Mouse (Mus musculus) cerebellum, postnatal 14 days (tissue): ENCODE data around the gene Cul7.
A peak's percentile ranks its signal among the peaks of the same experiment; 100 is the strongest.

Experiments
- DNase-seq, 2 experiments: peaks; one replicate each; pipeline ENCODE4 v3.0.0; 2021; ENCODE audit warnings: mixed read lengths in 2 of 2

The Cul7 gene

DNA sequence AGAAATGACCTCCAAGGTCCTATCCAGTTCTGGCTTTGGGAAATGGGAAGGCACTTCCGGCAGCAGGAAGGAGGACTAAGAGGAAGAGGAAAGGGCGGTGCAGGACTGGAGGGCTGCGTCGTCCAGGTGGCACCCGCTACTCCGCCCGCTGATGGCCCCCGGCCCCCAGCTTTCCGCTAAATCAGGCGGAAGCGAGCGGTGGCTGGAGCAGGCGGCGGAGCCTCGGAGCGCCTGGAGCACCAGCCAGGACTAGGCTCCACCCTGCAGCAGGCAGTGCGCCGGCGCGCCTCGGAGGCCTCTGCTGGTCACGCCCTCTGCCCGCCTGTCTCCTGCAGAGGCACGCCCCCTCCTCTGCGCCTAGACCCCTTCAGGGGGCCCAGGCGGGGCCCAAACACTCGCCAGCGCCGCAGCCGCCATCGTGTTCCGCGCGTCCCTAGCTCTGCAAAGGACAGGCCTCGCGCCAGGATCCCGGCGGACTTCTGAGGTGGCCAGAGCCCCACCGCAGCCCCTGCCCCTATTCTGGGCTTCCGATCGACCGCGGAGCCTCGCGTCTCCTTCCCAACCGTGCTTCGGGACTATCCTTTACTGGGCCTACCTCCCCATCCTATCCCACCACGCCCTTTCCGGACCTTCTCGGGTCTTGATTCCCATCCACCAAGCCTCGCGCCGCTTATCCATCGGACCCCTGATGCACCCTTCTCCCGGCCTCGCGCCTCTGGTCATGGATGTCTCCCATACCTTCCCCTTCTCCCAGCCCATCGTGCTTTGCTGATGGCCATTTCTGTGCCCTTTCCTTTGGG, at the start of gene Cul7:
Cul7 (plus strand) TSS at position 106 of the 800 bp plus-strand sequence.
- peak; percentile 95 to 96 for DNase-seq

DNA sequence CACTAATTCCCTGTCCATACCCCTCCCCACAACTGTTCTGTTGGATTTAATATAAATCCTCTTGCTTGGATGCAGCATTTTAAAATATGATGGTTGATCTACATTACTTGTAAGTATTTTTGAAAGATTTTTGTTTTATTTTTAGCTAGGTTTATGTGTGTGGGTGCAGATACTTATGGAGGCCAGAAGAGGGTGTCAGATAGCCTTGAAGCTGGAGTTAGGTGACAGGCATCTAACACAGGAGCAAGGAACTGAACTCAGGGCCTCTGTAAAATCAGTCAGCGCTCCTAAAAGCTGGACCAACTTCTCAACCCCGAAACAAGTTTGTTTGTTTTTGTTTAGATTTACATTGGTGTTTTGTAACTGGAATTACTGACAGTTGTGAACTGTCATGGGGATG, 49.6 kb upstream of the Cul7 start:
- no peak for DNase-seq

DNA sequence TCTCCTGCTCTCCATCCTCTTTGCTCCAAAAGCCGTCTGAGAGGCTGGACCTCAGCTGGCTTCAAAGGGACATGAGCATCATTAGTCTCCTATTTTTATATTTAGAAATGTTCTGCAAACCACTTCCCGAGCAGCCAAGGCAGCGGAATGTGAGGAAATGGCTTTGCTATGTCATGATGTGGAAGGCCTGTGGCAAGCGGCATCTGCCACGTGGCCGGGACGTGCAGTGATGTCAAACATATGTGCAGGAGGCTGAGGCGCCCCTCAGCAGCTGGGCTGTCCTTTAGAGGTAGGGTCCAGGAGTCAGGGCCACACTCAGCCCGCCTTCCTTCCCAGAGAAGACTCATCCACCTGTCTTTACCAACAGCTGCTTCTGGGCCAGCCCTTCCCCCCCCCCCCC, 47.9 kb upstream of the Cul7 start:
- DNase-seq, result no peak

DNA sequence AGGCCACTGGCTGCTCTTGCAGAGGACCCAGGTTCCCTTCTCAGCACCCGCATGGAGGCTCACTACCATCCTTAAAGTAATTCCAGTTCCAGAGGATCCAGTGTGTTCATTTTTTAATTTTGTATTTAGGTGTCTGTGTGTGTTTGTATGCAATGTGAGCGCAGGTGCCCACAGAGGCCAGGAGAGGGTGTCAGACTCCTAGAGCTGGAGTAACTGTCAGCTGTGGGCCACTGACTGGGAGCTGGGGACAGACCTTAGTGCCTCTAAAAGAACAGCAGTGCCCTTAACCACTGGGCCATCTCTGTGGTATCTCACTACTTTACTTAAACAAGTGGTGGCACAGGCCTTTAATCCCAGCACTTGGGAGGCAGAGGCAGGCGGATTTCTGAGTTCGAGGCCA, 46.9 kb upstream of the Cul7 start:
- DNase-seq, result no peak

DNA sequence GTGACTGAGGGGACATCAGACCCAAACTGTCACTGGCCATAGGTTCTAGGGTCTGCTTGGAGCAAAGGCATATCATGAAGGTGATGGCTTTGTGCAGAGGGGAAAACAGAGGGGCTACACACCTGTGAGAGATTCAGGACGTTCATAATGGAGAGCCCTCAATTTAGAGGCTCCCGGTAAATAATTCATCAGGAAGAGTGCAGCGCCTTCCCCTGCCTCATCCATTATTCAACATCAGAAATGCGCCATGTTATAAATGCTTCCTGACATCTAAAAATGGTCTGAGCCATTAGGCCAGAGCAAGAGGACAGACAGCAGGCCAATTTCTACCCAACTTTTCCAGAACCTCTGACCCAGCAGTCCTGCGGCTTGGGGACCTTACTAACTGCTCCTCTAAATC, 45.0 kb upstream of the Cul7 start:
- DNase-seq, result no peak

DNA sequence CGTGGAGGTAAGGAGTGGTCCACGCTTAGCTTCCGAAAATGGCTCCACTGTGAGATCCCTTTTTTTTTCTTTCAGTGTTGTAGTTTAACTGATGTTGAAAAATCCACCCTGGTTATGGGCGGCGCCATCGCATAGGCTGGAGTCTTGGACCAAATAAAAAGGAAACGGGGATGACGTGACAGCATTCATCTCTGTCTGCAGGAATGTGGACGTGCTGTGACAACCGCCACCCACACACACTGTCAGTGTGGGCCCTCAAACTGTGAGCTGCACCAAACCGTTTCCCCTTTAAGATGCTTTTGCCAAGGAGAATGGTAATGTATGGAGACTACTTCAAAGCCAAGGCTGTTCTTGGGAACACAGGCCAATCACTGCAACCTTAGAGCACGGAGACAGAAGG, 44.1 kb upstream of the Cul7 start:
- no peak for DNase-seq

DNA sequence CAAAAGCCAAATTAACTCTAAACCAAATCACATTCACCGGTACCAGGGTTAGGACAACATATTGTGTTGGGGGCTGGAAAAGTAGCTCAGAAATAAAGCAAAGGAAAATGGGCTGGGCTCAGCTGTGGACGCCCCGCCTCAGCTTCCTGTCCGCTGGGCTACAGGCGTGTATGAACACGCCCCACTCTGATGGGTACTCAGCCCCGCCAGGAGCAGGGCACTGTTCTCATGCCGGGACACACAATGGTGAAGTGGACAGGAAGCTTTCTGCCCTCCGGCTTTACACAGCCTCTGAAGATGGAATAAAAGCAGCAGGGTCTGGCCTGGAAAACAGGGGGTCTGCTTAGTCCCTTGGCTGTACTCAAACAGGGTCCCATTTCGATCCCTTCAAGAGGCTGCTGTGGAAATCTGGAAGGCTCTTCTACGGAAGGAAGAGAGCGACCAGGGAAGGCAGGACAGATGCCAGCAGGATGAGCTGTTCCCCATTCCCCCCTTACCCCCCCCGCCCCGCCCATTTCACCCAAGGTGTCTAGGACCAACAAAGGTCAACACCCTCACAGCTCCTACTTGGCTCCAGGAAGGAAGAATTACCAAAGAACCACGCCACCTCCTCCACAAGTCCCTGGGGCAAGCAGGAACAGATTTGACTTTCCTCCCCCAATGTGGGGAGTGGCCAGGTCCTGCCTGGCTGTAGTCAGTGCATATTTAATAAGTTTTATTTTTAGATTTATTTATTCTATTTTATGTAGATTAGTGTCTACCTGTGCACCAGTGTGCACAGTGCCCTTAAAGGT, 40.2 kb upstream of the Cul7 start:
- DNase-seq, result no peak

DNA sequence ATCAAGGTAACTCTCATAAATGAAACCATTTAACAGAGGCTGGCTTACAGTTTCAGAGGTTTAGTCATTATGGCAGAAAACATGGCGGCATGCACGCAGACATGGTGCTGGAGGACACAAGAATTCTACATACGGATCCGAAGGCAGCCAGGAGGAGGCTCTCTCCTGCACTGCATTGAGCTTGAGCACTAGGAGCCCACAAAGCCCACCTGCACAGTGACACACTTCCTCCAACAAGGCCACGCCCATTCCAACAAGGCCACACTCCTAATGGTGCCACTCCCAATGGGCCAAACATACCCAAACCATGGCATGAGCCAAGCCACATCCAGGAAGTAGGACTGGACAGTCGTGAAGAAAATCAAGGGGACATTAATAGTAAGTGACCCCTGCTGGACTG, 38.8 kb upstream of the Cul7 start:
- no peak for DNase-seq

DNA sequence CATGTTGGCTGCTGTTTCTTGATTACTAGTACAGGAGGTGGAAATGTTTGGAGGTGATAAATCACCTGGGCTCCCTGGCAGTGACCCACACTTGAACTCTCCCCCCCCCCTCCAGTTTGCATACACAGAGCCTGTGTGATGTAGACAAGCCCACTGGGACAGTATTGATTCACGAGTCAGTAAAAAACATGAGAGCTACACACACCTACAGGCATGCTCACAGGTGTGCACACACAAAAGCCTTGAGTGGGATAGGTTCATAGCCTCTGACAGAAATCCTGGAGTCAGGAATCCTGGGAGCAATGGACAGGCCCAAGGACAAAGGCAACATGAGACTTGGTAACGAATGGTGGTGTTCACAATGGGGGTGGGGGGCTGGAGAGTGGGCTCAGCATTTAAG, 37.9 kb upstream of the Cul7 start:
- no peak for DNase-seq

DNA sequence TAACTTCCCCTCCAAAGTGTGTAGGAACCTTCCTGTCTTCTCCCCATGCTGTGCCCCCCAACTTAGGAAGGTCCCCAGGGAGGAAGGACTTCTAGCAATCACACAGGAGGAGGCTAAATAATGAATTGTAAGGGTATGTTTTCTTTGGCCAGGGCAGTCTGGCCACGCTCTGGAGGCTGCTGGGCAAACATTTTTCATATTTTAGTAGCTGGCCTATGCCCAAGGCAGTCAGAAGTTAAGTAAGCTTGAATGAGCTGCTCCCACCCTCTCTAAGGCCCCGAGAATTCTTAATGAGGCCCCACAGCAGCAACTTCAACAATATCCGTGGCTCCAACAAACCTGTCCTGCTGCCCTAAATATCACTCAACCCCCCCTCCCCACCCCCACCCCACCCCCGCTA, 37.3 kb upstream of the Cul7 start:
- no peak for DNase-seq

DNA sequence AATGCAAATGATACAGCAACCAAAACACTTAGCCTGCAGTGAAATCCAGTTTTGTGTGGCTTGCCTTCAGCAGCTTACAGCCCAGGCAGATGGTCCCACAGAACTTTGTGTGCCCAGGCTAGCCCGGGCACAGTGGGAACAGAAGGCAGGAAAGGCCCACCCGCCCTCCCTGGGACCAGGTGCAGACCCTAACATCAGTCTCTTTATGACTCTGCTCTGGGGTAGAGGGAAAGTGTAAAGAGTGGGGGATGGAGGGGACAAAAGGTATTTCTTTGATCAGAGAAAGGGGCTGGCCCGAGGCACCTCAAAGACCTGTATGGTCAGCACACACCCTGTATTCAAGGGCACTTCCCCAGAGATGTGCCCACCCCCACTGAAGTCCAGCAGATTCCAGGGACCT, 36.9 kb upstream of the Cul7 start:
- no peak for DNase-seq

DNA sequence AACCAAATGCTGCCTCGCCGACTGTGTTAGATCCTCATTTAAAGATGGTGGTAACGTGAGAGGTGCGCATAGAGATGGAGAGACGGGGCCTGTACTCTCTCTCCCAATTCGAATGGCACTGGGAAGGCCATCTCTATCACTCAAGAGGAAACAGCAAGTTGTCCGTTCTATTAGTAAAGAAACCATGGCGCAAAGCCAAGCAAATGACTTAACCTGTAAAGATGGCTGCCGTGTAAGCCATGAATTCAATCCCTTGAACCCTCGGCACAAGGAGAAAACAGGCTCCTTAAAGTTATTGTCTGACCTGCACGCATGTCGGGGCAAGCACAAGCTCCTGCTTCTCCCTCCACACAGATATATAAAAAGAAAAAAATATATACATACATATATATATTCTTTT, 32.3 kb upstream of the Cul7 start:
- DNase-seq, result no peak

DNA sequence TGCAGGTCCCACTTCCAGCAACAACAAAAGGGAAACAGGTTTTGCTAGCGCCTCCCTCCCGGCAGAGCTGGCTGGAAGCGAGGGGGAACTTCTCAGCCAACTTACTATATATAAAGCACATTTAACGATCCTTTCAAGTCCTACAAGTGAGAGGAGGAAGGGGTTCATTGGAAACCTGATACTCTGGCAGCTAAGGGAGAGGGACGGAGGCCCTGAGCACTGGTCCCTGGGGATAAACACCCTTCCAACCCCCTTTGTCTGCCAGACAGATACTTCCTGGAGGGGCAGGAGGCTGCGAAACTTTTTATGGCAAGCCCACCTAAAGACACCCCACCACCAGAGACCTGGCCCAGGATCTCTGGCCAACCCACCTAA, 31.8 kb upstream of the Cul7 start:
- no peak for DNase-seq

DNA sequence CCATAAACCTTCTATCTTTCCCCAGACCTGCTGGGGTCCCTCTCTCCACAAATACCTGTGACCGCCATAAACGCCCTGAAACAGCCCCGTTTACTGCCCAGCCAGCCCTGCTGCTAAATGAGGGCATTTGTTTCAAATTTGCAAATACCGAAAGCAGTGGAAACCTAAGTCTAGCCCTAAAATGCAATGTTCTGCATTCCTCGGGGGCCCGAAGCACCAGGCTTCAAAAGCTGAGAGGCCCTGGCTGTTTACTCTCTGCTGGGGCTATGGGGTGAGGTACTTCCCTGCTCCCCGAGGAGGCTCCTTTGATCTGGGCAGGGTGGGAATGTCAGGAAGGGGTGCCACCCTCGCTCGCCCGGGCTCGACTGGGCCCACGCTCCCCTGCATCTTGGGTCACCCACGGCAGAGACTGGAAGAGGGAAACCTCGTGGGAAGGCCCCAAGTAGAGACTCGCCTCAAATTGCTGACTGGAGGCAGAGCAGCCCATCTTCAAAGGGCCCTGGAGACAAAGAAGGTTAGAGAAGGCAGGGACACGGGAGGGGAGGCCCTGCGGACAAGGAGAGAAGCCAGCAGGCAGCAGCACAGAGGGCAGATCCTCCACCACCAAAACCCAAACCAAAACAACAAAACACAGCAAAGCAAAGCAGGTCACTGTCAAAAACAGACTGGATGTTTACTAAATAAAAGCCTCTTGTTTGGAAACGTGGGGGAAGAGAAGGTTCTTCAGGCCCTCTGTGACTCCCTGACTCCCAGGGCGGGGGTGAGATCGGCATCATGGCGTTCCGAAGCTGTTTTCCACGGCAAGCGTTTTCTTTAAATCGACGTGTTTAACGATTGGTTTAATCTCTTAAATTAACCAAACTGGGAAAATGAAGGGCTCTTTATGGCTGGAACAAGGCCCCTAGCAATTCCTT, 31.1 kb upstream of the Cul7 start:
- DNase-seq, result no peak

DNA sequence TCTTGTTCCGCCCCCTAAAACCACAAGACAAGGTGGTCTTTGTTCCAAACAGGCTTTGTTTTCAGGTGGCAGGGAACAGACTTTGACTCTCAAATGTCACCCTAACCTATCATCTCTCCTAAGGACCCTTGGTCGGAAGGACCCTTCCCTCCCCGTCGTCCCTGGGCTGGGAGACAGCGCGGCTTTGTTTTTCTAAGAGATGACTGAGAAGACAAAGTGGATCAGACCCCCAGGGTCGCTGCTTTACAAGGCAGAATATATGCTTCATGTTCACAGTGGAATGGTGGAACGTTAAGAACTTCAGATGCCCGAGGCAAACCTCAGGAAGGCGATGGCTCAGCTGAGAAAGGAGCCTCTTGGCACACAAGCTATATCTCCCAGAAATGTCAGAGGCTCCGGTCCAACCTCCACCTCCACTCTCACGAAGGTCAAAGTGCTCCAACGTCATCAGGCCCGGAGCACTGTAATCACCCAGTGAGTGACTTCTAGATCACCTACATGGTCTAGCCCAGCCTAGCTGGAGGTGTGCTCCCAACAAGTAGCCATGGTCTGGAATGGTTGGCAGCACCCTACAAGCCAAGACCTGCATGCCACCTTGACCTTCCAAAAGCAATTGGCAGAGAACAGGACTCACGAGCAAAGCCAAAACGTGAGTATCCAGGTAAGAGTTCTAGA, 30.3 kb upstream of the Cul7 start:
- no peak for DNase-seq

DNA sequence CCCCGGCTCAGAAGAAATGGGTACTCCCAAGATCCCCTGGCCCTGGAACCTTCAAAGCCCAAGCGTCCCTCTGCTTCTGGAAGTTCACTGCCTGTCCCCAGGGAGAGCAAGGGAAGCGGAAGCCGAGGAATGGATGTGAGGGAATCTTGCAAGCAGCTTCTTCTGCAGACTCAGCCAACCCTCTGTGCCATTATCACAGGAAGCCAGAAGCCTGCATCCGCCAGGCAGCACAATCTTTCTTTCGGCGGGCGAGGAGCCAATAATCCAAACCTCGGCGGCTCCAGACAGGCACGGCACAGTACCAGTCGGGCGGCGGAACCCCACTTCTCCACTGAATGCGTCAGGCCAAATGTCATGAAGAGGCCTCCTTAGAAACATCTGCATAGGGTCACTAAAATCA, 28.8 kb upstream of the Cul7 start:
- DNase-seq, result peak; percentile 68 to 79

DNA sequence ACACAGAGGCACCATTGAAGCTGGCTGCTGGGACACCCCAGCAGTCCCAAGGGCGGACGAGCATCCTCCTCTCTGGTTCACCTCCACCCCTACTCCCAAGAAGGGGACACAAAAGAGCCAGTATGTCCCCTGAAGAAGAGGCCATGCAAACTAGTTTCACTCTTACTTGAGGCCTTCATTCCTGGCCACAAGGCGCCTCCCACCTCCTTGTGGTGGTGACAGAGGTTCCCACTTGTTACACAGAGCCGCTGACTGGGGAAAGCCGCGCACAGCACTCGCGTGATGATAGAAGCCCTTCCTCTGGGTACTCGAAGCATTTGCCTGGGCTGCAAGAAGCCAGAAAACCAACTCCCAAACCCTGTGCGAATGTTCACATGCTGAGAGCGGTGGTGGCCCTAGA, 27.9 kb upstream of the Cul7 start:
- no peak for DNase-seq

DNA sequence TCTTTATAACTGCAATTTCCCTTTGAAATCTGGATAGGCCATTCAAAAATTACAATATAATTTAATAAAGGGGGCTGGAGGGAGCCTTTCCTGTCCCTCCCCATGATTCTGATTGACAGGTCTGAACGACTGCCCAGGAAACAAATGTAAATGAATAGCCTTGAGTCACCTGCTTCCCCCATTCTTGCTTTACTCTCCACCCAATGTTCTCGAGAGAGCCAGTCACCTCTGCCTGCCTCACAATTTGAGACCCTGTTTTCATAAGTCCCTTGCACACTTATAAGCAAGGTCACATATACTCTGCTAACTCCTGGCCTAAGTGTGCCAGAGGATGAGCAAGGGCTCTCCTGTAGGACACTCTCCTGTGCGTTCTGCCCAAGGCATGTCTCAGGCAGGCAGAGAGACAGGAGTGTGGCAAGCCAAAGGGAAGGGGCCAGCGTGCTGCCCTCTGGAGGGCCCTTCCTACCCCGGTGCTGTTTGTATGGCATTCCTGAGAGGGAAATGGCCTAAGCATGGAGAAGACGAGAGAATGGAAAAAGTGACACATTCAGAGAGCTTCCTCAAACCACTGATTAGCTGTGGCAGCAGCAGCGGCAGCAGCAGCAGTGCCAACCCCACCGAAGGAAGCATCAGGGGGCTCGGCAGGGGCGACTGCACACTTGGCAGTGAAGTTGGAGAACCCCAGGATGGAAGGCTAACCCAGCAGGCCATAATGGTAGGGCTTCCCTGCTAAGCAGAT, 26.1 kb upstream of the Cul7 start:
- DNase-seq, result peak; percentile 33 to 44

DNA sequence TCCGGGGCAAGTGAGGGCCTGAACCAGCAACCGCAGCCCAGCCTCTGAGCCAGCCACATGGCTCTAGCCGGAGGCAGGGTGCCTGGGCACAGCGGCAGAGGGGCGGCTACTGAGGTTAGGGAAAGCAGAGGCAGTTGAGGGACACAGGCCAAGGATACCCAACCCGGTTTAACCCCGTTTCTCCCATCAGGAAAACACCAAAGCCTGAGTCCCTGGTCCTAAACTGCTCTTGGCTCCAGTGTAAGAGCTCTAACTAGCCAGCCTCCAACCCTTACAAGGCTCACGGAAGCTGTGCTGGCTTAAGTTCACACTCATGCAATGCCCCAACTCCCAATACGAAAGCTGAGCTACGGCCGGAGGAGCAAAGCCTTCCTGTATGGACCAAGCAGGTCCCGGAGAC, 25.5 kb upstream of the Cul7 start:
- no peak for DNase-seq

DNA sequence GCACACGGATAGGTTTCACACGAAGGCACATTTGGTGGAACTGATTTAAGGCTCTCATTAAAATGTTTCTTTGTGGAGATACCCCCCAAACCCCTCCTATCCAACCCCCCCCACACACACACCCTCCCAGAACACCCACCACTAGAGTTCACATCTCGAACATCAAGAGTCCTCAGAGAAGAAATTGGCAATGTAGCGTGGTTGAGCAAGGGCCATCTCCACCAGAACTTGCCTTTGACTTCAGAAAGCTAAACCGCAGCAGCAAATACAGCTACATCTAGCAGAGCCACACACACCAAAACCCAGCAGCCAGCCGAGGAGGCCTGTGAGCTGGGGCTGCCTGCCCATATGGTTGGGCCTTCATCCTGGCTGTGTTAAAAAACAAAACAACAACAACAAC, 22.7 kb upstream of the Cul7 start:
- DNase-seq, result no peak

DNA sequence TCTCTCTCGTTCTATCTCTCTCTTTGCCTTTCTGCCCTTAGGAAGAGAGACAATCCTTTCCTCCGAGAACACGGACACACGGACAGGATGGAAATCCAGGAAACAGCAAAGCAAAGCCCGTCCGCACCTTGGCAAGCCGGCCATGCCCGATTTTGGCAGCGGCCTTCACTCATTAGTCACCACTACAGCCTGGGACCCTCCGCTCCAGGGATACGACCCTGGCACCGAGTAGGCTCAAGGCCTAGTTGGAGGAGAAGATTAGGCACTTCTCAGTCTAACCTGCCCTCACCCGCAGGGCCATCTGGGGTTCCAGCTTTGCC, 21.7 kb upstream of the Cul7 start:
- DNase-seq, result peak; percentile 56 to 70
